Mouse (Mus musculus) E14TG2a.4 (cell line): ENCODE results near the gene Arl15.

Experiments used
- CTCF ChIP-seq: conservative IDR thresholded peaks from 2 replicates; pipeline ENCODE4 v1.5.1; 2014; ENCODE audit warnings: low read length
- NANOG ChIP-seq: IDR thresholded peaks from 2 replicates; pipeline ENCODE4 v1.6.1; 2014; ENCODE audit warnings: borderline replicate concordance, low read length, mixed read lengths

- TF ChIP-seq CTCF (no peak), NANOG (no peak)
These were observed 229.2 kb downstream of the Arl15 start for GRCm38 (mm10) chr13:114023541-114023940.
